Mouse (Mus musculus): ENCODE results near the gene Spg21. TPM values are rescaled to one million over a fixed set of nuclear protein-coding genes. Genes with fewer than 3 reads are reported as not detected.

Gene Spg21
- 15.1 TPM for polyA plus RNA-seq (2014; fragmentation: Illumina TruSeq; extraction: RNeasy Lipid Tissue Mini Kit (QIAGEN cat#74804); ENCODE audit: low read depth, low replicate concordance)

DNA sequence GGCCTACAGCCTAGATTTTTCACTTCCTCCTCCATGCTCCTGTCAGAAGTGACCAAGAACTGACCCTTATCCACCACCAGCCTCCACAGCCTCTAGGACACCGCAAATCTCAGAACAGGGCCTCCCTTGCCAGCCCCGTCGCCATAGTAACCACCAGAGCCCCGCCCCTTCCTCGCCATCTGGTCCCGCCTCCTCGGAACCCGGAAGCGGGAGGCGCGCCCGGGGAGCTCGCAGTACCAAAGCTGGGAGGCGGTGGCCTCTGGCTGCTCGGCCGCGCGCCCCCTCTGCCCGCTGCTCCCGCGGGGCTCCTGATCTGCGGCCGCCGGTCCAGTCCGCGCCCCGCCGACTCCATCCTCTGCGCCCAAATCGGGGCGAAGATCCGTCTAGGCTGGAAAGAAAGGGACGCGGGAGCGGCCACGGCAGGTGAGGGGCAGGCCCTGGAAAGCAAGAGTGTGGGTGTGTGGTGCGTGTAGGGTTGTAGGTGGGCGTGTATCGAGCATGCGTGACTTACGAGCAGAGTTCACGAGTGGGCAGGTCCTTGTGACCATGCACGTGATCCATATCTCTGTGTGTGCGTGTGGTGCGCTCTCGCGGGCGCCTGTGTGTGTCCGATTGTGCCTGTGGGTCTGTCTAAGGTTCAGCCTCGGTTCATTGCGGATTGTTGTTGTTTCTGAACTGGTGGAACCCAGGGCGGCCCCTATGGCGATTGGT lies at the start of gene Spg21:
Gene Spg21, plus strand, starts transcription at position 216 of the 711 bp plus-strand sequence.

DNA sequence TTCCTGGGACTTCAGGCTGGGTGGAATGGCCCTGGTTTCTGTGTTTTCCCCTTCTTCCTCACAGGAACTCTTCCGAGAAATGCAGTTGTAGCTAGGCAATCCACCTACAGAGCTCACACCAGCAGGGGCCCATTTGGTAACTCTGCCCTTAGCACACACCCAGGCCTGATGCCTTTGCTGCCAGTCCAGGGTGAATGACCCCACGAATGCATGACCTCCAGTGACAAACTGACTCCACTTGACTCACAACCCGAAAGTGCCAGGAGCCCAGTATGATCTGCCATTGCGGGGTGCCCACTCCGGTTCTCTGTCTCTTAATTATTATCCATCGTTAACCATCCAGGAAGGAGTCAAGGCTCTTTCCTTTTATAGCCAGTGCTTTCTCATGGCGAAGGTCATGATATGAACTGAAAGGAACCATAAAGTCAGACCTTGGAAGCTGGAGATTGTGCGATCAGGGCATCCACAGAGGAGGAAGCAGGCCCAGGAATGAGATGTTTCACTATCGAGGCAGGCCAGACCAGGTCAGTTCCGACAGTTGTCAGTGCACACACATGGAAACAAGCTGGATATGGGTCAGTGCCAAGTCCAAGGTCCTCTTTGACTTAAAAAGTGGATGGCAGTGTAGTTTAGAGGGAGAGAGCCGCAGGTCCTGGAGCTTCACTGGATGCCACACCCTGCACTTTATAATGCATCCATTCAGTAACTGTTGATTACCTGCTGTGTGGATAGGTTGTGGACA lies 37.8 kb upstream of the Spg21 start, which contains the start of gene Slc51b:
Gene Slc51b, minus strand, starts transcription at position 196 of the 742 bp plus-strand sequence.

DNA sequence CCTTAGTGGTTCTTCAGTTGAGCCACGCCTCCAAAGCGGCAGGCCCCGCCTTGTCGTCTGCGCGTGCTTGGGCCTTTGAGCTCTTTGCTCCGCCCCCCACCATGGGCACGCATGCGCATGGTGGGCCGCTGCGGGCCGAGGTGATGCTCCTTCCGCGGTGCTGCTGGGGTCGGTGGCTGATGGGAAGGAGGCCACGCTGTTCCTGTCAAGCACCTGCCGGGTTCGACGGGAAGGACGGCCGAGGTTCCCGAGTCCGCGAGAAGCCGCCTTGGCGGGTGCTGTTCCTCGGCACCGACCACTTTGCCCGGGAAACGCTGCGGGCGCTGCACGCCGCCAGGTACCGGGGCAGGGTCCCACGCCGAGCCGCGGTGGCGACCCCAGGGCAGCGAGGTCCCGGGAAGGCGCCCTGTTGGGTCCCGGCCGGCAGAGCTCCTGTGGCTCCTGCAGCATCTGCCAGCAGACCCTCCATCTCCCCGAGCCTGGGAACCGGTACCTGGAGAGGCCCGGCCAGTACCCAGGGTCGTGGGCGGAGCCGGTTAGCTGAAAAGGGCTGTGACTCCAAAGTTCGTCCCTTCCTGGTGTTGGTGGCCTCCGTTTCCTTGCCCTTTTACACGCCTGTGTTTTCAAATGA lies 25.0 kb upstream of the Spg21 start, which contains the start of gene Mtfmt:
Gene Mtfmt, plus strand, starts transcription at position 112 of the 631 bp plus-strand sequence.

DNA sequence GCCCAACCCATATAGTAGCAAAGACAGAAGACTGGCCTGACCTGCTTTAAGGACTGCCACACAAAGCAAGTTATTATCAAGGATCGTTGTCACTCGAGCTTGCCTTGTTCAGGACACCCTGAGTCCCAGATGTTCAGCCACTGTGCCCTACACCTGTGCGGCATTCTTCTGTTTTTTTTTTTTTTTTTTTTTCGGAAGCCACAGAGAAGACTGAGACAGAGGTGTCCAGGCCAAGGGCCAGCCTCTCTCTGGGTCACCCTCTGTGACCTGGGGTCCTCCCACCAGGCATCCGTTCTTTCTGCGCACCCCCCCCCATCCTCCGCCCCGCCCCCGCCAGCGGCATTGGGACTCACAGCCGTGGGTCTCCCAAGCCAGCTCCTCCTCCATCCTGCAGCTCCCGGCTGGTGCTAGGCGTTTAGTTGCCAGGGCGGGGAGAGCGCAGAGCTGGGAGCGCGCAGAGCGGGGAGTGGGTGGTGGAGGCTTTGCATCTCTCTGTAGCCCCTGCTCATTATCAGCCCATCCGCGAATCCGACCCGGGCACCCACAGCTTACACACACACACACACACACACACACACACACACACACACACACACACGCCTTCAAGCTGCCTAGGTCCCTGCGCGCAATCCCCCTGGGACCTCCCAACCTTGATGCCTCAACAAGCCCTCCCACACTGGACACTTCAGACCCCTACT lies 59.2 kb downstream of the Spg21 start, which contains the start of gene Ankdd1a:
Gene Ankdd1a, minus strand, starts transcription at position 387 of the 698 bp plus-strand sequence.

Other genes starting within 250 kb of the Spg21 start
- 10.0 TPM for gene Cilp, start 195.8 kb upstream of the Spg21 start, polyA plus RNA-seq (2014; fragmentation: Illumina TruSeq; extraction: RNeasy Lipid Tissue Mini Kit (QIAGEN cat#74804); ENCODE audit: low read depth, low replicate concordance)
- gene Clpx, start 166.7 kb upstream of the Spg21 start, polyA plus RNA-seq (2014; fragmentation: Illumina TruSeq; extraction: RNeasy Lipid Tissue Mini Kit (QIAGEN cat#74804); ENCODE audit: low read depth, low replicate concordance), result 90.6 TPM
- 12.3 TPM for gene Pdcd7, start 114.8 kb upstream of the Spg21 start, polyA plus RNA-seq (2014; fragmentation: Illumina TruSeq; extraction: RNeasy Lipid Tissue Mini Kit (QIAGEN cat#74804); ENCODE audit: low read depth, low replicate concordance)
- not detected for gene Ubap1l, start 99.9 kb upstream of the Spg21 start, polyA plus RNA-seq (2014; fragmentation: Illumina TruSeq; extraction: RNeasy Lipid Tissue Mini Kit (QIAGEN cat#74804); ENCODE audit: low read depth, low replicate concordance)
- gene Kbtbd13, start 69.3 kb upstream of the Spg21 start, polyA plus RNA-seq (2014; fragmentation: Illumina TruSeq; extraction: RNeasy Lipid Tissue Mini Kit (QIAGEN cat#74804); ENCODE audit: low read depth, low replicate concordance), result 3.0 TPM
- gene Rasl12, start 62.4 kb upstream of the Spg21 start, polyA plus RNA-seq (2014; fragmentation: Illumina TruSeq; extraction: RNeasy Lipid Tissue Mini Kit (QIAGEN cat#74804); ENCODE audit: low read depth, low replicate concordance), result 14.5 TPM
- not detected for gene Slc51b, start 38.0 kb upstream of the Spg21 start, polyA plus RNA-seq (2014; fragmentation: Illumina TruSeq; extraction: RNeasy Lipid Tissue Mini Kit (QIAGEN cat#74804); ENCODE audit: low read depth, low replicate concordance)
- 10.2 TPM for gene Mtfmt, start 25.2 kb upstream of the Spg21 start, polyA plus RNA-seq (2014; fragmentation: Illumina TruSeq; extraction: RNeasy Lipid Tissue Mini Kit (QIAGEN cat#74804); ENCODE audit: low read depth, low replicate concordance)
- not detected for gene Ankdd1a, start 59.2 kb downstream of the Spg21 start, polyA plus RNA-seq (2014; fragmentation: Illumina TruSeq; extraction: RNeasy Lipid Tissue Mini Kit (QIAGEN cat#74804); ENCODE audit: low read depth, low replicate concordance)
- 11.4 TPM for gene Plekho2, start 119.1 kb downstream of the Spg21 start, polyA plus RNA-seq (2014; fragmentation: Illumina TruSeq; extraction: RNeasy Lipid Tissue Mini Kit (QIAGEN cat#74804); ENCODE audit: low read depth, low replicate concordance)
- gene Pif1, start 126.2 kb downstream of the Spg21 start, polyA plus RNA-seq (2014; fragmentation: Illumina TruSeq; extraction: RNeasy Lipid Tissue Mini Kit (QIAGEN cat#74804); ENCODE audit: low read depth, low replicate concordance), result not detected
- gene Rbpms2, start 168.7 kb downstream of the Spg21 start, polyA plus RNA-seq (2014; fragmentation: Illumina TruSeq; extraction: RNeasy Lipid Tissue Mini Kit (QIAGEN cat#74804); ENCODE audit: low read depth, low replicate concordance), result 44.9 TPM
- gene Oaz2, start 207.1 kb downstream of the Spg21 start, polyA plus RNA-seq (2014; fragmentation: Illumina TruSeq; extraction: RNeasy Lipid Tissue Mini Kit (QIAGEN cat#74804); ENCODE audit: low read depth, low replicate concordance), result 187 TPM

Data from heart, adult 10 weeks (tissue).